Mouse (Mus musculus): ENCODE data around the gene Stx8.

Gene Stx8

DNA sequence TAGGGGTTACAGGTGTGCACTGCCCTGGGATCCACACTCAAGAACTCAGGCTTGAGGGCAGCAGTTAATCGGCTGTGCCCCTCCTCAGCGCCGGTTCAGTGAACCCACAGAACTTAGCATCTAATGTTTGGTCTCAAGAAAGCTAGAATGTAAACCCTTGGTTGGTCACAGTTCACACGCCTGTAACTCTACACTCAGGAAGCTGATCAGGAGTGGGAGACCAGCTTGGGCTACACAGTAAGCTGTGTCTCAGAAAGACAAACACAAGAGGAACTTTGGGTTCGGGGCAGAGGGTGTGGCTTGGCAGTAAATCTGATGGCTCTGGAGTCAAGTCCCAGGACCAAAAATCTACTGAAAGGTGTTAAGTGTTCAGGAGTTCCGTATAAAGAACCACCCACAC, 17.6 kb downstream of the Stx8 start:
- DNase-seq, result no peak

DNA sequence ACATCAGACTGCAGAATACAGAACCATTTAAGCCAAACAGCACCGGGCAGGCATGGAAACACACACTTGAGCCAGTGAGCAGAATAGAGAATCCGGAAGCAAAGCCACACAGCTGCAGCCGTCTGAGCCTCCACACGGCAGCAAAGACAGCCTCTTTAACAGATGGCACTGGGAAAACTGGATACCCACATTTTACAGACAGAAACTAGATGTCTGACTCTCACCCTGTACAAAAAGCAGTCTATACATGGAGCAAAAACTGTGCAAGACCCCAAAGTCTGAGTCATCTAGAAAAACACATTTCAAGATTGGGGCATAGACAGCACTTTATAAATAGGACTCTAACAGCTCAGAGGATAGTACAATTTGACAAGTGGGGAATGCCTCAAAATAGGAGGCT, 25.2 kb downstream of the Stx8 start:
- no peak for DNase-seq

DNA sequence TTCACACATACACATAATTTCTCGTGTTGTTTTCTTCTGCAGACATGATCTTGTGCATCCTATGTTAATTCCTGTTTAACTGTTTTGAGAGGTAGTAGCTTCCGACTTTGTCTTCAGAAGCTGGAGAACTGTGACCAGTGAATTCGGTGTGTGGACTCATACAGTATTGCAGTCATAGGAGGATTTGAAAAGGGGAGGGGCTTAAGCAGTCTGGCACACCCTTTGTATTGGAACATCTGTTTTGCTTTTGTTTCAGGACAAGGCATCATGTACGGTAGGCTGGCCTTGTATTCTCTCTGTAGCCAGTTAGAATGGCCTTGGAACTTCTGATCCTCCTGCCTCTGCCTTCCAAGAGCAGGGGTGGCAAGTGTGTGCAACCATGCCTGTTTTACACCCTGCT, 30.0 kb downstream of the Stx8 start:
- DNase-seq, result no peak

DNA sequence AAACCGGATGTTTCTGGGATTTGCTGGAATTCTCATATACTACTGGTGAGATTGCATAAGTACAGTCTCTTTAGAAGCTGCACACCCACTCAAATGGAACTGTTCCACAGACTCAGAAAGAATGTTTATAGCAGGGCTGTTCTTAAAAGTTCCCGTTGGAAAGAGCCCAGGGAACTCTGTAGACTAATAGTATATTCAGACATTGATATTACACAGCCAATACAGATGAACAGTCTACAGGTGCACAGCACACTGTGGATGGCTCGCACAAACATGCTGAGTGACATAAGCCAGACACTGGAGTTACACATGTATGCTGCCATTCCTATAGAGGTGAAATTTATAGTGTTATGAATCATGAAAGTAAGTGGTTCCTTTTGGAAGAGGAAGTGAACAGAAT, 32.9 kb downstream of the Stx8 start:
- no peak for DNase-seq

DNA sequence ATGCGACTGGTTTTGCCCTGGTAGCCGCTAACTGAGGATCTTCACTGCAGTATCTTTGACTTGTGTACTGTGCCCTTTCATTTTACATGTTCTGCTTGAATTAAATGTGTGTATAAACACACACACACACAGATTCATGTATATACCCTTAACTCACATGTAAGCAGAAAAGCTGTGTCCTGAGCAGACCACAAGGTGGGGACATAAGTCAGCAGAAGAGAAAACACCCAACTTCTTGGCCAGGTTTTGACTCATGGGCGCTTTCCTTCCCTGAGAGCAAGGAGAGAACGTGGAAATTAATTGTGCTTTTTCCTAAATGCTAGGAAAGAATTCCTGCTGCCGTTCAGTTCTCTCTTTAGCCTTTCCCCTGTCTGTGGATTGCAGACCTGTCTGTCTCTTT, 33.6 kb downstream of the Stx8 start:
- no peak for DNase-seq

DNA sequence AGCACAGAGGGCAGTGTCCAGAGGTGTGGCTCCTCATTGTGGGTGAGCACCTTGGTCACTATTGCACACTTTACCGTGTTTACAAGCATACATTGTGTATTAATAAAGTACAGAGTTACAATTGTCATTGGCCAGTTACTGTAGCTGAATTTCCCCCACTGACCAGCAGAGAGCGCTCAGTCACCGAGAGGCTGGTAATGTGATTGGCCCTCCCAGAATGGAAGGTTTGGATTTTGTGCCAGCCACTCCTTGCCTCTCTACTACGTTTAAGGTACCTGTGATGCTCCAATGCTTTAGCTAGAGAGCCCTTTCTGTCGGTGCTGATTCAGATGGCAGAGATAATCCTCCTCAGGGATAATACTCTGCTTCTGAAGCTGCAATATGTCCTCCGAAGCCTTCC, 38.2 kb downstream of the Stx8 start:
- DNase-seq, result peak; percentile 85

DNA sequence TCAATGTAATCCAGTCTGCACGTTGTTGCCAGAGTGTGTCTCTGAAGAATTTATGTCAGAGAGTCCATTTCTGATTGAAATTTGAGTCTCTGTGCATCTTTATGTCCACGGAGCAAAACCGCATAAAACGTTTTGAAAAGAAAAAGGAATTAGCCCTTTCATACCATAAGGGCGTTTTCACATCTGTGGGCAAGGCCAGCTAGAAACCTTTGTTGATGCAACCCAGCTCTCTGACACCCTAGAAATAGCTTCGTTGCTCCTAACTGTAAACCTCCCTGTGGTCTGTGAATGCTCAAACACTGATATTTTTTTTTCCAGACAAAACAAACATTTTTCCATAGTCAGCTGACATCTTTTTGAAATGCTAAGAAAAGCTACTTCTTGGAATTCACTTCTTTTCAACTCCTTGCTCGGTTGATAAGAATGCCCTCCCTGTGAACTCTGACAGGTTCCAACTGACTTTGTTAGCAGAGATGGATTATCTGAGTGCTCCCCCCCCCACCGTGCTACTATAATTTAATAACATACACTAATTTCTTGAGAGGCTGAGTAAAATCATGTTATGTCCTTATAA, 40.3 kb downstream of the Stx8 start:
- DNase-seq, result no peak

DNA sequence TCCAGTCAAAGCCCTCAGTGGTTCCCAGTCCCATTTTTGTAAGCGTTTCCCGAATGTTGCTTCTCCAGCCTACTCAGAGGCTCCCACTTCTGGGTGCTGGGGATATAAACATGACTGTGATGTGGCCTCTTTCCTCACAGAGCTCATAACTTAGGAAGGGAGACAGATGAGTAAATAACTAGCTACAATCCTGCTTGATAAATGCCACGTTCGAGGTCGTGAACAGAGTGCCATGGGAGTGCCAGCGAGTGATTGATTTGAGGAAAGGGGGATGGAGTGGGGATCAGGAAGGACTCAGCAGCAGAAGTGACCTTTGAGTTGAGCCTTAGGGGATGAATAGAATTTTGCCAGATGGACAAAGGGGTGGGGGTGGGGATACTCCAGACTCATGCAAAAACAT, 41.7 kb downstream of the Stx8 start:
- no peak for DNase-seq

DNA sequence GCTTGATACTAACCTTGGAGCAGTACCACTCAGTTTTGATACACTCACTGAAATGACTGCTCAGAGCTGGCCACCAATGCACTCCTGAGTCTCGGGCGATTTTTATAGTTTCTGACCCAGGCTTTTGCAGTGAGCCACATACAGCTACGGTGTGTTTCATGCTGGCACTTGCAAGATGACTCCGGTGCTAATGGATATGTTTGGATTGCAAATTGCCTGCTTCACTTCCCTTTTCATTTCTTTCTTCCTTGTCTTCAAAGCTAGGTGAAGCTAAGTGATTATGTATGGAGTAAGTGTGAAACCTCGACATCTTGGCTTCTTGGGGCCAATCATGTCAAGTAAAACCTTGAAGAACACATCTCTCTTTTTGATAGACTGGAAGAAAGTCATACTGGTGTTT, 43.4 kb downstream of the Stx8 start:
- no peak for DNase-seq

DNA sequence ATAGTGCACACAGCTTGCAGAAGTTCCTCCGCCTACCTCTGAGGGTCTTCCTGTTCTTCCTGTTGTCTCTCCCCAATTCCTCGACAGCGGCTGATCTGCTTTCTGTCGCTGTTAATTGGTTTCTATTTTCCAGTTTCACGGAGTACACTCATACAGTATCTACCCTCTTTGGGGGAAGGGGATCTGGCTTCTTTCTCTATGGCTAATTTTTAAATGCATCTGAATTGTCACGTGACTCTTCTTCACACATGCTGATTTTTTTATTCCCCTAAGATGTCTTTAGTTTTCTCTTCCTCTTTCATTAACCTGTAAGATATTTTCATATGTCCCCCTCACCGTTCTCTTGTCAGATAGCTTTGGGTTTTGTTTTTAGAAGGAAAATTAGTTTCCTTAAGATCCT, 46.2 kb downstream of the Stx8 start:
- no peak for DNase-seq

DNA sequence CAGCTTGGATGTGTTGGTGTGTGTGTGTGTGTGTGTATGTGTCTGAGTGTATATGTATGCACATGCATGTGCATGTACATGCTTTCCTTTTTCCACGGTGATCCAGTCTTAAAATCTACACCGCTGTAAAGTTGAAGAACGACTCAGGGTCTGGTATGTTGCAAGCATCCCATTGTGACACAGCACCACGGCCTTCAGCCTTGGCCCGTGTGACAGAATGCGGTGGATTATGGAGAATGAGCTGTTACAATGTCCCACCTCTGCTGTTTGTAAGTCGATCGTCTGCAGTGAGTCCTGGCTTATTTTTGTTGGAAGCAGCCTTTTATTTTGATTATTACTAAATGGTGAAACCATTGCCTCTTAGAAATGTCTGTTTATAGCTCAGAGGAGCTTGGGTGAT, 52.2 kb downstream of the Stx8 start:
- no peak for DNase-seq

DNA sequence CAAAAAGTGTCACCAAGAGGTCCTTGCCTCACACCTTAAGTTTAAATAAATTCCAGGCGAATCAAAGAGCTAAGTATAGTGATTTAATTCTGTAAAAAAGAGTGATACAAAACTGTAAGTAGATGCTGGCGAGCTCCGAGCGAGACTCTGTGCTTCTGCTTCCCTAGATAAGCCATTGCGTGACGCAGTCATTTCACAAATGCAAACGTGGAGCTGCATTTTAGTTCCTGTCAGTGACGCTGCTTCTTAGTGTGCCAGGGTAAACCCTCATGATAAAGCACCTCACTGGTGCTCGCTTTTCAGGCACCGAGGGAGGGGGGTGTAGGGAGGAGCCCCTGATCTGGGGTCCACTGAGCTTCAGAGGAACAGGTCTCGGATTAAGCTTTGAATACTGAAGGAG, 53.2 kb downstream of the Stx8 start:
- DNase-seq, result no peak

DNA sequence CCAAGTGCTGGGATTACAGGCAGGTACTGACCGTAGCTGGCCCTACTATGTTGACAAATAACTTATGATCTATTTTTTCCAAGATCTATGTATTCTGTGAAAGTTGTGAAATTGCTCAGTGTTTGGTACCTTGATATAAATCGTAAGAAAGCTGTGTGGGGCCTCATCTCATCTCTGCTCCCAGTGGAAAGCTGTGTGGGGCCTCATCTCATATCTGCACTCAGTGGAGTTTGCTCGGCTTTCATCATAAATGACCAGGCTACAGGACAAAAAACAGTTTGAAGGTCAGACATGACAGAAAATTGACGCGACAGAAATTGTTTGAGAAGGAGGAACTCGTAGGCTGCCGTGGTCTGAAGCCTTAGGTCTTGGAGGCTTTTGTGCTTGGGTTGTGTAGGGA, 56.0 kb downstream of the Stx8 start:
- no peak for DNase-seq

DNA sequence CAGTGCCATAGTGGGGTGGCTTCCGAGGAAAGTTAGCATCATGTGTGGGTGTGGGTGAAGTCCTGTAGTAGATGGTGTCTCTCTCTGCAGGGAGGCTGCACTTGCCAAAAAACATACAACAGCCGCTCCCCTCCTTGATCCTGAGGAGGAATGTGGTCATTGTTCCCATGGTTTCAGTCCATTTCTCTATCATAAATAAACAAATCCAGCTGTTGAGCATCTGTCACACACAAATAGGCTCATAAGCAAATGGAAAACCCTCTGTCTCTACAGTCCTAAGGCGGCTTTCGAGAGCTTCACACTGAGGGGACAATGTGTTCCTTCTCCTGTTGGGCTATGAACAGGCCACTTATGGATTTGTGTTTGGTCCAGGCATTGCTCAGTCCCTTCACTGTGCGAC, 56.9 kb downstream of the Stx8 start:
- DNase-seq, result no peak

DNA sequence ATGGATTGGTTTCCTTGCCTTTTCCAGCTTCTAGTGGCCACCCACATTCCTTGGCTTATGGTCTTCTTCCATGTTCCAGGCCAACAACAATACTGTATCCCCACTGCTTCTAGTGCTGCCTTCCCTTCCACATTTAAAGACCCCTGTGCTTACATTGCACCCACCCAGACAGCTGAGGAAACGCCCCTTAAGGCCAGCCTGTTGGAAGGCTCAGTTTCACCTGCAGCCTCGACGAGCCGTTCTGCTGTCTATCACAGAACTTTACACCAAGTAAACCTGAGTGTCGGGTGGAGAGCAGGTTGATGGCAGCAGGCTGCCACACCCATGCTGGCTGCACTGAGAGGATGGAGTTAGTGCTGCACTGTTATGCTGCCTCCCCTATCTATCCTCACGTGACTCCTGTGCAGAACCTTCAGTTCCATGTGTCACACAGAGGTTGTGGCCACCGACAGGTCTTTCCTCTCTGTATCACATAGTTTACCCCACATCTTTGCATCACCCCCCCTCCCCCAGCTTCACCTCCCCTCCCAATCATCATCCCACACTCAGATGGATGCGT, 57.9 kb downstream of the Stx8 start:
- DNase-seq, result no peak

DNA sequence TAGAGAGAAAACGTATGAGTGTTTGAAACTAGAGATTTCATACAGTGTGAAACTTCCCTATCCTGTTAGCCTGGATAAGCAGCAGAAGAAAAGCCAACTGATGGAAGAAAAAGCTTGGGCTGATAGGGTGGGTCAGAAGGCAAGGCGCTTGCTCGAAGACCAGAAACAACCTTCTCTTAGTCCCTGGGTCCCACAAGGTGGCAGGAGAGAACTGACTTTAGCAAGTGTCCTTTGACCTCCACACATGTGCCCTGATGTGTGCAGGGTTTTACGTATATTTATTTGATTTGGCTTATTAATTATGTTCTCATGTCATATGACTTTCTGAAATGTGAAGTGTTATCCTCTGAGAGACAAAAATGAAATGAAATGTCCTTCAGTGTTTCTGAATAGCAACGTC, 60.6 kb downstream of the Stx8 start:
- no peak for DNase-seq

DNA sequence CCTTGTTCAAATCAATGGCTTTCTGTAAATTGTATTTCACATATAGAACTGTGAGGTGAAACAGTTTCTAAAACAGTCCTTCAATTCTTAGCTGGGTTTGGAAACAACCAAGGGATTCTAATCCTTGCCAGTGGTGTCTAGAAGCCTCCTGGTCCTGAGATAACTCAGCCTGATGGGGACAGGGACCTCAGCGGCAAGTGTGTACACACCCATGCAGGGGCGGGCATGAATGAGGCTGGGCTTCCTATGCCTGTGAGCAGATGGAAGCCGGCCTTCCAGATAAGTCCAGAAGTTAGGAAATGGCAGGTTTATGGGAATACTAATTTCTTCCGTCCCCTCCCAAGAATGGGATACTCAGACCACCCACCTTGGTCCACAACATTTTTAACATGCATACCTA, 63.1 kb downstream of the Stx8 start:
- no peak for DNase-seq

DNA sequence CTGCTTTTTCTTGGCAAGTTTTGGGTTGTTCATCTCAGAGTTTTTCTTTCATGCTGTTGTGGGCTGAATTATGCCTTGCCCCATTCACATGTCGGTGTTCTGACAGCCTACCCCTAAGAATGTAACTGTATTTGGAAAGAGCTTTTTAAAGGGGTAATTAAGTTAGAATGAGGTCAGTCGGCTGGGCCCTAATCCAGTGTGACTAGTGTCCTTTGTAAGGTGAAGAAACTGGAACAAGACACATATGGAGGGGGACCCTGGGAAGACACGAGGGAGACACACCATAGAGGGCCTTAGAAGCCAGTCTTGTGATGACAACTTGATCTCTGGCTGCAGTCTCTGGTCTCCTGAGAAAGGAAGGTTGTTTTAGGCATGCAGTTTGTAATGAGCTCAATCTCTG, 63.9 kb downstream of the Stx8 start:
- no peak for DNase-seq

DNA sequence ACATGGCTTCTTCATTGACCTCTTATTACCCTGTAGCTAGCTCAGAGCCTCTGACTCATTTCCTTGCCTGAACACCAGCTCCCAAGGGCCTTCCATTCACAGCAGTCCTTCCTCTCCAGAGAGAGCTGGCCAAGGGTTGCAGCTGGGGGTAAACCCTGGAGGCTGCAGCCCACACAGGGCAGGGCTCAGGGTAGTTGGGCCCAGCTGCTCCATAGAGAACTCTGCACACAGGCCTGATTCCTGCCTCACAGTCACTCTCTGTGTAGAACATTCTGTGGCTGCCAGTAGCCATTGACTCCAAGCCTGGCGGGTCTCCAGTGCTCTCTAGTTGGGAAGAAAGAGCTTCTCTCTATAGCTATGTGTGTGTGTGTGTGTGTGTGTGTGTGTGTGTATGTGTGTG, 64.8 kb downstream of the Stx8 start:
- peak; percentile 31 for DNase-seq

DNA sequence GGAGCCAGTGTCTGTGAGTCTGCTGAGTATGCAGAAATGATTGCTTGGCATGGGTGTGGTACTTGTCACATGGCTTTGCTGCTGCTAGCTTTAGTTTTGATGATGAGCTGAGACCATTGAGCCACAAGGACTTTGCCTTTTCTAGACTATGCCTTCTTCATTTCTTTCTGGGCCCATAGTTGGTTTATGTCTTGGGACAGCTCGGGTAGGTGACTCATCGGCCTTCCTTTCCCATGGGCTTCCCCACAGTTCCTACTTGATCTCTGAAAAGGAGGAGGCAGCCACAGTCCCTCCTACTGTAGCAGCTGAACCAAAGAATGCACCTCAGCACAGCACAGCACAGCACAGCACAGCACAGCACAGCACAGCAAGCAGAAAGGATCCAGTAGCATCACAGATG, 66.5 kb downstream of the Stx8 start:
- DNase-seq, result no peak

DNA sequence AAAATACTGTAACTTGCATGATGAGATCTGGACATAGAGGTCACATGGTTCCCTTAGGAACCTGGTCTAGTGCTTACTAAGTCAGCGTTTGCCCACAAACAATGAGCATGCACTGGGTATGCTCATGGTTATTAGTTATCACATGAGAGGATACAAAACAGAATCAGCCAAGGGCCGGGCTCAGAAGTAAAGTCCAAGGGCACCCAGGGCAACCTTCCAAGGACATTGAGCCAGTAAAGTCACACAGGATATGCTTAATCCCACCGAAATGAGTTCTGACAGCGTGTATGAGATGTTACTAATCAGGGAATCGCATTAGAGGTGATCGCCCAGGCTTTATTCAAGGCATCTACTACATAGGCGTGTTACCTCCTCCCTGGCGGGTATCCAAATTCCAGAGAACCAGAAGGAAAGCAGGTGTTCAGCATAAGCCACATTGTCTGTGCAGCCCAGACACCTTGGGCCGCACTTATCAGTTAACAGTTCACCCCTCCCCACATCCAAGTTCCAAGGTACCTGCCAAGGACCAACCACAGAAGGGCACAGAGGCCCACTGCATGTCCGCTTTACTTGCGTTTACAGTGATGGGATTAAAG, 67.4 kb downstream of the Stx8 start:
- DNase-seq, result no peak

DNA sequence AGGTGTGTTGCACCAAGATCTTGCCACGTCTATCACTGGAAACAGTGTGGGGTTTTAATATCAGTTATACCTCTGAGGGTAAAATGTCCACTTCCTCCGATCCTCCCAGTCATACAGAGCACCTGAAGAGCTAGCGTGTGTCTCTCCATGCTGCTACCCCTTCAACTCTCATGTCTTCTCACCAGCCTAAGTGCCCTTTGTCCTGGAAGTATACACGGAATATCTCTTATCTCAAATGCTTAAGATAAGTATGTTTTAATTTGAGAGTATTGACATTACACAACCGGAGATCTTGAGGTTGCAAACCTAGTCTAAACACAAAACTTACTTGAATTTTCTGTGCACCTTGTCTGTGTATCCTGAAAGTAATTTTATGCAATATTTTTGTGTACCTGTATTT, 68.4 kb downstream of the Stx8 start:
- DNase-seq, result no peak

DNA sequence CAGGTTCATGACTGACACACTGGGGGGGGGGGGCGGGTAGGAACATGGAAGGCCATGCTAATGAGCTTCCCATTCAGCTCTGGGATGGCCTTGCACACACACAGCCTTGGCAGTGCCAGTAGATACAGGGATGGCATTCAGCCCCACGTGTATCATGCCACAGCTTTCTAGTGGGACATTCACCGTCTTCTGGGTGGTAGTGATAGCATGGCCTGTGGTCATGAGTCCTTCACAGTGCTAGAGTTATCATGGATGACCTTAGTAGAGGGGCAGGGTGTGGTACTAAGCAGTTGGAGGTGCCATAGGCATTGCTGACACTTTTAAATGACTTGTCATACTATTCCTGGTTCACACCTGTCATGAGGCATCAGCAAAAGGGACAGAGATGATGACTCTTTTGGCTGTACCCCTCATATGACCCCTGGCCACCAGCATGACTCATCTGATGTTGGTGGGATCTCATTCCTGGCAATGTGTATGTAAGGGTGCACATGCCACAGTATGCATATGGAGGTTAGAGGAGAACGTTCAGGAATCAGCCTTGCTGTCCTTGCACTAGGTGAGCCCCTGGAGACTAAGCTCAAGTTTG, 69.4 kb downstream of the Stx8 start:
- no peak for DNase-seq

DNA sequence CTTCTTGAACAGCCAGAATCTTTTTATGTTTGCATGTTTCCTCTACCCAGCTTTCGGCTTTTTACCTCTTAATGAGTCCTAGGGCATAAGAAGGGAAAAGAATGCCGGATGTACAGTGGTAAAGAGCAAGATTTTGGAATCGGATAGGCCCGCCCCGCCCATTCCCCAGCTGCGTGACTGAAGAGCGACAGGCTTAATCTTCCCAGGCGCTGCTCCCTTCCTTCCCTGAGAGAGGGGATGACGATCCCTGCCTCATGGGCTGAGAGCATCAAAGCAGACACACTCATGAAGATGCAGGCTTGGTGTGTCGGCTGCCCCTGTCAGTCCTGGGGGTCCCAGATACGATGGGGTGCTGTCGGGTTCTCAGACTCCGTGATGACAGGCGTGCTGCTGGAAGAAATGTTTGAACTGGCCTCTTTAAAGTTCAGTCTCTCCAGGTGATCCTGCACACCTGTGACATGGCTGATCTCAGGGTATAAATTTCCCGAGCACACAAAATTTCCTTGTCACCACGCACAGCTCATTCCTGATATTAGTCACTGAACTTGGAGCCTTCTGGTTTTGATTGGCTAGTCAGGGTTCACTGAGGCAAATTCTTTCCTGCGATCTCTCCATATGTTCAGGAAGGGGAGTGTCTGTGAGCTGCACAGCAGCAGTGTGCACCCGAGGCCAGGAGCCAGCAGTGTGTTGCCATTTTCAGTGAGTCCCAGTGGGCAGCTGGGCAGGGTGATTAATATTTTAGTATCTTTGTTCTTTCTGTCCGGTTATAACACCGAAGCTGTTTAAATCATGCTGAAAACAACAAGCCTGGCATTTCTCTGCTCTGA, 70.4 kb downstream of the Stx8 start:
- DNase-seq, result no peak

Measured in kidney, postnatal 10 days (tissue).